Mouse (Mus musculus) monocyte, adult 2 months (primary cell): ENCODE data around the gene Ankrd10.
"Not testable (repeated sequence)": the region's sequence is repeated elsewhere in the genome, so short reads cannot be mapped to it uniquely, and the experiment has no call there.

Experiments
- DNase-seq, 2 experiments: peaks; one replicate each; pipeline ENCODE4 v3.0.0; 2022; ENCODE audit warnings: low spot score in 2 of 2, low read depth in 1 of 2

The Ankrd10 gene

GRCm38 (mm10) chr8:11614126-11614835 lies 21.3 kb downstream of the Ankrd10 start:
- no peak for DNase-seq

- DNase-seq = no peak
Measured at GRCm38 (mm10) chr8:11608848-11609247, 26.7 kb downstream of the Ankrd10 start.

GRCm38 (mm10) chr8:11602006-11602680 lies 33.4 kb downstream of the Ankrd10 start:
- DNase-seq = peak in 1 of 2 experiments; percentile 31

GRCm38 (mm10) chr8:11600301-11600951 lies 35.1 kb downstream of the Ankrd10 start:
- no peak for DNase-seq

GRCm38 (mm10) chr8:11593222-11593884 lies 42.2 kb downstream of the Ankrd10 start:
- DNase-seq = no peak

GRCm38 (mm10) chr8:11592296-11592695 lies 43.3 kb downstream of the Ankrd10 start:
- DNase-seq = no peak

- no peak for DNase-seq
Measured at GRCm38 (mm10) chr8:11591837-11592236, 43.7 kb downstream of the Ankrd10 start.

- no peak for DNase-seq
Measured at GRCm38 (mm10) chr8:11586374-11586745, 49.2 kb downstream of the Ankrd10 start.

- DNase-seq = no peak
Measured at GRCm38 (mm10) chr8:11585513-11586373, 49.8 kb downstream of the Ankrd10 start.

- no peak for DNase-seq
Measured at GRCm38 (mm10) chr8:11575604-11576384, 59.8 kb downstream of the Ankrd10 start.

- no peak for DNase-seq
Measured at GRCm38 (mm10) chr8:11574911-11575603, 60.5 kb downstream of the Ankrd10 start.

- DNase-seq = no peak
Measured at GRCm38 (mm10) chr8:11572428-11572827, 63.1 kb downstream of the Ankrd10 start.

GRCm38 (mm10) chr8:11571950-11572349 lies 63.6 kb downstream of the Ankrd10 start:
- DNase-seq = no peak

- no peak for DNase-seq
Measured at GRCm38 (mm10) chr8:11570742-11571141, 64.8 kb downstream of the Ankrd10 start.

GRCm38 (mm10) chr8:11569260-11570097 lies 66.1 kb downstream of the Ankrd10 start:
- no peak for DNase-seq

- not testable (repeated sequence) for DNase-seq
Measured at GRCm38 (mm10) chr8:11568193-11568592, 67.4 kb downstream of the Ankrd10 start.

GRCm38 (mm10) chr8:11564721-11565120 lies 70.8 kb downstream of the Ankrd10 start:
- no peak for DNase-seq

GRCm38 (mm10) chr8:11564236-11564635 lies 71.3 kb downstream of the Ankrd10 start:
- DNase-seq = no peak
